Mouse (Mus musculus) liver, adult (tissue): ENCODE measurements at regions not wholly inside any gene's neighbourhood (a gene's known extent, or its start where the extent isn't known, plus 50 kb on each side); places are given as distances from the start of the nearest gene placed in this dataset.
A peak's percentile ranks its signal among the peaks of the same experiment; 100 is the strongest.

Source experiments
- GATA4 ChIP-seq: IDR thresholded peaks from 2 replicates; pipeline ENCODE4 v1.6.1; 2014; ENCODE audit warnings: mild to moderate bottlenecking, low read length; ENCODE audit not compliant: insufficient replicate concordance

DNA sequence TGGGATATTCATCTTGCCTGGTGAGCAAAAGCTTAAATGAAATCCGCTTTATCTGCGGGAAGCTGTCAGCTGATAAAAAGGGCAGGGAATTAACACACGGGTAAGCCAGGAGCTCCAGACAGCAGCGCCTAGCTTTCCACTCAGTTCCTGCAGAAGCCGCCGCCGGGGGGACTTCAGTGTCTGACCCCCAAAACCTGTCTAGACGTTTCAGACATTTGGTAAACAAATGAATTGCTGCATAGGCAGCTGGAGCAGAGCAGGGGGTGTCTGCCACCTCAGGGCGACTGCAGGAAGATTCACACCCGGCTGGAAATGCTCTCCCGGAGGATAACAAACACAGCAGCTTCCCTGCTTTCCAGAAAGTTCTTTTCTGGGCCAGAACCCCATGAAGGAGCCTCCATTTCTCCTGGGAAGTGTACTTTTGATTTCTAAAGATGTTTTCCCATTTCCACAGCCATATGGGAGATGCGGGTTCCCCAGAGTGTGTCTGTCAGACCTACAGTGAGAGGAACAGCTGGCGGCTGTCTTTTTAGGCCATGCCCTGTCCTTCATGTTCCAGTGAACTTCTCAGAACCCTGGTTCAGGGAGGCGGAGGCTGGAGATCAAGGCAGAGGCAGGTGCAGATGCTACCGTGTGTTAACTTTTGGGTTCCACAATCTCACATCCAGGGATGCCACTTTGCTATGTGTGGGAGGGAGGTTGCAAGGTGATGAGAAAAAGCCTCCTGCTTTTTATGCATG lies 58.7 kb upstream of the Pmepa1 start:
- no peak for TF ChIP-seq GATA4

- peak; percentile 7; the same call in 1 of the 2 replicates for TF ChIP-seq GATA4
Observed at GRCm38 (mm10) chr2:173335859-173336258, 59.5 kb upstream of the Pmepa1 start.

- no peak for TF ChIP-seq GATA4
Observed at GRCm38 (mm10) chr2:173337666-173338065, 61.3 kb upstream of the Pmepa1 start.

- no peak for TF ChIP-seq GATA4
Observed at GRCm38 (mm10) chr2:173338671-173339070, 62.3 kb upstream of the Pmepa1 start.

DNA sequence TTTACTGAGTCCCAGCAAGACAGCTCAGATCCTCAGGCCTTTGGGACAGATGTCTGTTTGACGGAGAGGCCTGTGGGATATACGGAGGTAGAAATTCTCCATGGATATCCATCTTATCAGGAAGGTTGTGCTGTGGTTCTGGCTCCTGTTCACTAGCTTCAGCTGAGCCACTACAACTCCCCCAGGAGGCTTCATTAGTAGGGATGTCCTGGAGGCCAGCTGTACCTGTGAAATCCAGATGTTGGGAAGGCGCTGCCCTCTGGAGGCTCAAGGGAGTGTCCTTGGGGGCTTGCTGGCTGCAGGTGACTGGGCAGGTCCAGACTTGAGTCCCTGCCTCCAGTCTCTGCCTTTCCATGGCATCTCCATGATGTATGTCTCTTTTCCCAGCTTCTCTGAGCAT lies 62.9 kb upstream of the Pmepa1 start:
- no peak for TF ChIP-seq GATA4

GRCm38 (mm10) chr2:173340044-173340601 lies 63.8 kb upstream of the Pmepa1 start:
- TF ChIP-seq GATA4: no peak

DNA sequence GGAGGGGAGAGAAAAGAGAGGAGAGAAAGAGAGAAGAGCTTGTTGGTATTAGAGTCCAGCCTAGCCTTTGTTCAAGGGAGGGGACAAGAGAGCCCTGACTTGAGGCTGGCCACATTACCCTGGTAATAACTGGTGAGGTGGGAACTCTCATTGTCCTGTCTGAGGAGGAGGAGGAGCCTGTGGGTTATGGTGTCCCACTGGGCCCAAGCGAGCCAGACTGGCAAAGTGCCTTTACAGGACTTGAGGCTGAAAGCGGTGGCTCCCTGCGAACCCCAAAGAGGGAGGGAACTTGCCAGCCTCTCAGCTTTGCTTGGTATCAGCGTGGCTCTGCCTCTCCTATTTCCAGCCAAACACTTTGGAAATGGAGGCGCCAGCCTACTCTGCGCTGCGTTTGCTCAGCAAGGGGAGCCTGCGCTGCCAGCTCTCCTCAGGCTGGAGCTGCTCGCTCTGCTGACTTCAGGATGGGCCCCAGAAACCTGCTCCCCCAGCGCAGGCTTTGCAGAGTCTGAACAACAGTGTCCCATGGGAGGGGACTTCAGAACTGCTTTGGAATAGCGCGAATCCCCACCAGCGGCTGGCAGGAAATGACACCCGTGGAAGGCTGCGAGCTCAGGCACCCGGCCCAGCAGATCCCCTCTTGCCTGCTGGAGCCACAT lies 66.4 kb upstream of the Pmepa1 start:
- TF ChIP-seq GATA4: no peak

DNA sequence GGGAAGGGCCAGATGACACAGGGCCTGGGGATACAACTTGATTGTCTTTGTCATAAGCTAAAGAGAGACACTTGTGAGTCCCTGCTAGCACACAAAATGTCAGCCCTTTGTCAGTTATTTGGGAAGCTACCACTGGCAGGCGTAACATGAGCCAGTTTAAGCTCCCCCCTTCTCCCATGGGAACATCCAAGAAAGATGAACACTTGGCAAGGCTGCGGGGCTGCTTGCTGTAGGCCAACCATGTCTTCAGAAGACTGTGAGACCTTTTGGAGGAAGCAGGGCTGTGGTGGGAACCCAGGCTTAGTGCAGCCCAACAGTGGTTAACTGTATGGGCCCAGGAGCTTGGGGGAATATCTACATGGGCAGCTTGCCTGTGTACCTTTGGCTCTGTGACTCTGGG lies 67.3 kb upstream of the Pmepa1 start:
- no peak for TF ChIP-seq GATA4

- no peak for TF ChIP-seq GATA4
Observed at GRCm38 (mm10) chr2:173344221-173344620, 67.9 kb upstream of the Pmepa1 start.

- TF ChIP-seq GATA4: no peak
Observed at GRCm38 (mm10) chr2:173347341-173347740, 71.0 kb upstream of the Pmepa1 start.

- no peak for TF ChIP-seq GATA4
Observed at GRCm38 (mm10) chr2:173348757-173349156, 72.4 kb upstream of the Pmepa1 start.

GRCm38 (mm10) chr2:173349510-173349909 lies 73.2 kb upstream of the Pmepa1 start:
- TF ChIP-seq GATA4: no peak

DNA sequence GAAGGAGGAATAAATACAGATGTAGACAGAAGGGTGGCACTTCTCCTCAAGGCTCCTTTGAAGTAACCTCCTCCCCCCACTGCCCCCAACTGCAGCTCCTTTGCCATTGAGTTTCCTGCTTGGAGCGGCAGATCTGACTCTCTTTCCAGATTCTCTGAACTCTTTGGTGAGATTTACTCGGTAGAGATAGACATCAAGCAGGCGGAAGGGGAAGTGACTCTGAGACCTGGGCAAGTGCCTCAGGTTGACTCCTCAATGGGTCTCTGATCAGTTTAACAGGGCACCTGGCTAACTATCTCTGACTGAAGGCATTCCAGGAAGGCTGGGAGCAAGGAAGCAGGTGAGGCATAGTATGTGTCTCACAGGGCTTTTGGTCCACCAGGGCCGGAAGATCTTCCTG lies 73.6 kb upstream of the Pmepa1 start:
- no peak for TF ChIP-seq GATA4

GRCm38 (mm10) chr2:173350405-173350804 lies 74.1 kb upstream of the Pmepa1 start:
- TF ChIP-seq GATA4: no peak

DNA sequence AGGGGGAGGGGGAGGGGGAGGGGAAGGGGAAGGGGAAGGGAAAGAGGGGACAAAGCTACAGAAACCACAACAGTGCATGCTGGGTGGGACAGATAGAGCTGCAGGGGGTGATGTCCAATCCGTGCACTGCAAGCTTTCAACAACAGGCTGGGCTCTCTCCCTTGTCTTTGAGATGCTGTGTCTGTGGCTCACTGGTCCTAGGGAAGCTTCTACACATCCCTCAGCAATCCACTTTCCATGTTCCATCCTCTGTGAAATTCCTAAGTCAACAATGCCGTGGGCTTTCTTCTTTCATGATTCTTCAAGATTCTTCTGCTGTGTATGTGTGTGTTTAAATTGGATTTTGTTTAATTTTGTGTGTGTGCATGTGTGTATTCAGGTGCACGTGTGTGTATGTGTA lies 74.5 kb upstream of the Pmepa1 start:
- no peak for TF ChIP-seq GATA4
